Mouse (Mus musculus) frontal cortex, postnatal 14 days (tissue): ENCODE results near the gene Tada1.
A peak's percentile ranks its signal among the peaks of the same experiment; 100 is the strongest.

Experiments used
- DNase-seq, 2 experiments: peaks; one replicate each; pipeline ENCODE4 v3.0.0; 2022; ENCODE audit warnings: low spot score in 2 of 2

Tada1 gene

DNA sequence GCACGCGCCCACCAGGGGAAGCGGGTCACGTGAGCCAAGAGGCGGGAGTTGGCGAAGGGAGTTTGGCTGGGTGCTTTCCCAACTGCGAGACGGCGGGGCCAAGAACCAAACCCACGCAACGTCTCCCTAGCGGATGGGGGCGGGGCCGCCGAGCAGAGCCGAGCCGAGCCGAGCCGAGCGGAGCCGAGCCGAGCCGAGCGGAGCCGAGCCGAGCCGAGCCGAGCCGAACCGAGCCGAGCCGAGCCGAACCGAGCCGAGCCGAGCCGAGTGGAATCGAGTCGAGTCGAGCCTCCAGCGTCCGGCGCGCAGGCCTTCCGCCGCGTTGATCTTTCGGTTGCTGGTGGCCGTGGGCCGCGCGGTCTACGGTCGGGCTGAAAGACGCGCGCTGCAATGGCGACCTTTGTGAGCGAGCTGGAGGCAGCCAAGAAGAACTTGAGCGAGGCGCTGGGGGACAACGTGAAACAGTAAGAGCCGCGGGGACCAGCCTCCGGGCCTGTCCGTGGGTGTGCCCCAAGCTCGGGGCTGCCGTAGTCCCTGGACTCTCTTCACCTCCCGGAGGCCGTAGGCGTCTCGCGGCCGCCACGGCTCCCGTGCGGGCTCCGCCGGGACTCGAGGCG lies at the start of gene Tada1:
Gene Tada1 (plus strand): TSS at position 85 of the 617 bp plus-strand sequence.
- DNase-seq, result peak; percentile 89 to 91

DNA sequence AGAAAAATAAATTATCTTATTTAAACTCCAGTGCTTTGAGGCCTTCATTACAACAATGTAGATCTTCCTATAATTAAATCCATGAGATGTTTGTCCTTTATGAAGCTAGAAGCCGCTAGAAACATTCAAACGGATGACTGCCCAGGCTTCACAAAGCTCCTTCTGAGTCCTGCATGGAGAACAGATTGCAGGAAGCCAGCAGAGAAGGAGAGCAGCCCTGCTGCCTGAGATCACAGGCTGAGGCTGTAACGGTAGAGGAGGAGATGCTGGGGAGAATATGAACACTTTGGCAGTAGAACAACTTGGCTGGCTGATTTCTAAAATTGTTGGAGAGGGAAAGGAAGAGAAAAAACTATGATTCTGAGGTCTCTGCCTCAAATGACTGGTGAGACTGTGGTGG lies 48.1 kb upstream of the Tada1 start:
- DNase-seq, result no peak

DNA sequence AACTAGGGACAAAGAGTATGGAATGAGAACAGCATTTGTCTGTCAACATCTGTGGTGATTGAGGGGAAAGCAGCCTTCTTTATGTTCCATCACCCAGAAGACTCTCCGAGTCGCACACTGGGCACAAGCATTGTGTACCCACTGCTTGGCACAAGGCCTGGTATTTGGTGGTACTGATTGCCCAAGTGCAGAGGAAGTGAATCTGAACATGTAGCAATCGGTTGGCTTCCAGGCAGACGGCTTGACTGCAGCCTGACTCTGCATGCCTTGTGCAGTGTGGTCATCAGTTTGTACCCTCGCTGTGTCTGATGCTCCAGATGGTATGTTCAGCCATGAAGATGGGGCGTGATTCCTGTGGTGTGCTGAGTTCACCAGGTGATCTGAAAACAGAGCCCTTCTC lies 39.8 kb upstream of the Tada1 start:
- DNase-seq, result no peak

DNA sequence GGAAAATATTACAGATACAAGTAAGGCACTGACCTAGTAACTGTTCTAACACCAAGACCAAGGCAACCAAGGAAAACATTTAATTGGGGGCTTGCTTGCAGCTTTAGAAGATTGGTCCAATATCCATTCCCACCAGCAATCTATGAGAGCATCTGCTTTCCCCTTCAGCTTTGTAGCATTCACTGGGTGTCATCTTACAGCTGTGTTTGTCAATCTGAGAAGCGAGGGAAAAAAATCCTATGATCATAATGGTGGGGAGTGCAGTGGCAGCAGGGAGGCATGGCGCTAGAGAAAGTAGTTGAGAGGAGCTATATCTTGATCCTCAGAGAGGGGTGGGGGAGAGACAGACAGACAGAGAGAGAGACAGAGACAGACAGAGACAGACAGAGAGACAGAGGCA lies 36.8 kb upstream of the Tada1 start:
- no peak for DNase-seq

DNA sequence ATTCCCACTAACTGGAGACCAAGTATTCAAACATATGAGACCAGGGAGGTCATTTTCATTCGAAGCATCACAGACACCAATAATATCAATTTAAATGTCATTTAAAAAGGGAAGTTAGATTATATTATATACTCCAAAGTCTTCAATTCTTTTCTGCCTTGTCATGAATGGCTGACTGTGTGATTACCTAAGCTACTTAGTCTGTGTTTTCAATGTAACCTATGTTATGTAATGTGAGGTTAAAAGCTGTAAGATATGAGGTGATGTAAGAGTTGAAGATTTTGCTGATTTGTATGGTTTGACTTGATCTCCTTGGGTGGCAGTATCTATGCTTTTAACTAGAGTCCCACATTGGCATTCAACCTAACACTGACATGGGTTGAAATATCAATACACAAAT lies 36.4 kb upstream of the Tada1 start:
- DNase-seq, result no peak

DNA sequence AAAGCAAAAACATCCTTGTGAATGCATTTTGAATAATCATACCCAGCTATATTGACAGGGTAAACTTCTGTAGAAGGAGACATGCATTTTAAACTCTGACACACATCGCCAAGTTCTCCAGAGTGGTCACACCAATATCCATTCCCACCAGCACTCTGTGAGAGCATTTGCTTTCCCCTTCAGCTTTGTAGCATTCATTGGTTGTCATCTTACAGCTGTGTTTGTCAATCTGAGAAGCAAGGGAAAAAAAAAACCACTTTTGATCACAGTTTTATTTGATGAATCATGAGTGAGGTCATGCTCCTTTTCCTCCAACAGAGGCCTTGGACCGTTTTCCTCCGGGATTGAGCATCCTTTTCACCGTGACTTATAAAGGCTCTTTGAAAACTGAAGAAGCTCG lies 35.3 kb upstream of the Tada1 start:
- no peak for DNase-seq

DNA sequence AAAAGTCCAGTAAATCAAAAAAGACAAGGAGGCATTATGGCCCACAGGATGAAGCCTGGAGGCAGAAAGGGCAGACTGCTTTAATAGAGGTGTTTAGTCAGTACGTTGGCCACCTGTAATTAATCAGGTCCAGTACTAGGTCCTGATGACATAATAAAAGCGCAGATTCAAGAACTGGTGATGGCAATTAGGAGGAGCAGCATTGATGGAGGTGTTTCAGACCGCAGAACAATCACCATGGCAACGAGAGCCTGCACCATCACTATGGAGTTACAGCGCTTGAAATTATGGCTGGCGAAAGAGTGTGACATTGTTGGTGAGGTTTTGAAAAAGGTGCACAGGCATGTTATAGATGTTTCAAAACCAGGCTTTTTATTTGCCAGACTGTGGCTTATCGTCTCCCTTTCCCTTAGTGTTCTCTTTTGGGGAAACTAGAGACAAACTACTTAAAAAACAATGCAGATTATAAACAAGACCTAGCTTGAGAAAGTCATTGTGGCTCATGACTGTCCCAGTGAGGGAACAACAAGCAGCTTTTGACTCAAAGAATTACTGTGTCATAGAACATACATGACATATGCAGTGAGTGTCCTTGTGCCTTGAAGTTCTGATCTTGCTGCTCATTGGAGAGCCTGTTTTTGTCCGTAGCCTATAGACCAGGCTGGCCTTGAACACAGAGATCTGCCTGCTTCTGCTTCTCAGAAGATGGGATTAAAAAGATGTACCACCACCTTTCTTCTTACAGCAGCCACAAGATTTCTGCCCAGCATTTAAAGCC lies 34.4 kb upstream of the Tada1 start:
- no peak for DNase-seq

DNA sequence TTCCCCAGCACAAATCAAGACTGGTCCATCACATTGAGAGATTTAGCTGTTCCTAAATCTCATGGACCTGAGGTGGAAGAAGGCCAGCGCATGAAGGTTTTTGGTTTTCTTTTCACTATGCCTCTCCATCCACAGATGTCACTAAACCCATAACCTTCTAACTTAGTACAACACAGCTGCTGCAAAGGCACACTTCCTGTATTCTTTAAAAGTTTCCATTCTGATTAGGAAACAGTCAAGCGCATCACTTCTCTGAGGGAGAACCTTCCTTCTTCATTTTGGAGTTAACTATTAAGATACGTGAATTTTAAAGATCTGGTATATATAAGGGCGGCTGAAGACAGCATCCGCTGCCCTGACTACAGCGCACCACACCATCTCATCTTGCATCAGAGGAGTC lies 33.3 kb upstream of the Tada1 start:
- DNase-seq, result no peak

DNA sequence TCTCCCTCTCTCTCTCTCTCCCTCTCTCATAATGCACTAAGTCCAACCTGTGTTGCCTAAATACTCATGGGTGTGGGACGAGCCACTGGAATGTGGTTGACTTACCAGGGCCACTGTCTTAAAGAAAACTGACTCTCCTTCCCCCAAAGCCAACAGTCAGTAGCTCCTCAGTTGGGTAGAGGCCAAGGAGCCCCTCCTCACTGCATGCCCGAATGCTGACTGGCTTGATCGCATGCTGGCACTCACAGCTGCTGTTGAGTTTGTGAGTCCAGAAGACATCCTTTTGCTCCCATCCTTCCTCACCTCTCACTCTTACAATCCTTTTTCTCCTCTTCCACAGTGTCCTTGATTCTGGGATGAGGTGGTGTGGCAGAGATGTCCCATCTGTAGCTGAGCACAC lies 32.0 kb upstream of the Tada1 start:
- no peak for DNase-seq

DNA sequence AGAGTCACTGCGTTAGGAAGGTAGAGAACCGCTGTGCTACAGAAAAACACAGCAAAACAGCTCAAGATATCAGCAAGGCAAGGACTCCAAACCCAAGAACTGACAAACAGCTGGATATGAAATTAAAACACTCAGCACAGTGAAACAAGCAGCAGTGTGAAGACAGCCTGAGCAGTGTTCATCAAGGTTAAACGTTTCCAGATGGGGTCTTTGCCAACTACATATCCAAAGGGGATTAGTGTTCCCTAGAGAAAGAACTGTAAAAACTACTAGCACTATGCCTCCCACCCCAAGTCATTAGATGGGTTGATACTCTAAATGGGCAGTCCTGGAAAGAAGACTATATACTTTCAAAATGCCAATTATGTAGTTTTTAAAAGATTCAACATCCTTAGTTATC lies 29.6 kb upstream of the Tada1 start:
- no peak for DNase-seq

DNA sequence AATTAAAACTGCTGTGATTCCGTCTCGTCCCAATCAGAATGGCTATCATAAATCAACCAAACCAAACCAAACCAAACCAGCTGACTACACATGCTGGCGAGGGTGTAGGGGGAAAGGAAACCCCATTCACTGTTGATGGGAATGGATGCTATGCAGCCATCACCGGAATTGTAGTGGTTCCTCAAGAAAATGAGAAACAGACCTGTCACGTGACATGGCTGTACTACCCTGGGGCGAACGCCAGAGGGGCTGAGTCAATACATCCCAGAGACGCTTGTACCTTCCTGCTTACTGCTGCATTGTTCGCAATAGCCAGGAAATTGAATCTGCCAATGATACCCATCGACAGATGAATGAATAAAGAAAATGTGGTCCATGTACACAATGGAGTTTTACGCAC lies 29.1 kb upstream of the Tada1 start:
- no peak for DNase-seq

DNA sequence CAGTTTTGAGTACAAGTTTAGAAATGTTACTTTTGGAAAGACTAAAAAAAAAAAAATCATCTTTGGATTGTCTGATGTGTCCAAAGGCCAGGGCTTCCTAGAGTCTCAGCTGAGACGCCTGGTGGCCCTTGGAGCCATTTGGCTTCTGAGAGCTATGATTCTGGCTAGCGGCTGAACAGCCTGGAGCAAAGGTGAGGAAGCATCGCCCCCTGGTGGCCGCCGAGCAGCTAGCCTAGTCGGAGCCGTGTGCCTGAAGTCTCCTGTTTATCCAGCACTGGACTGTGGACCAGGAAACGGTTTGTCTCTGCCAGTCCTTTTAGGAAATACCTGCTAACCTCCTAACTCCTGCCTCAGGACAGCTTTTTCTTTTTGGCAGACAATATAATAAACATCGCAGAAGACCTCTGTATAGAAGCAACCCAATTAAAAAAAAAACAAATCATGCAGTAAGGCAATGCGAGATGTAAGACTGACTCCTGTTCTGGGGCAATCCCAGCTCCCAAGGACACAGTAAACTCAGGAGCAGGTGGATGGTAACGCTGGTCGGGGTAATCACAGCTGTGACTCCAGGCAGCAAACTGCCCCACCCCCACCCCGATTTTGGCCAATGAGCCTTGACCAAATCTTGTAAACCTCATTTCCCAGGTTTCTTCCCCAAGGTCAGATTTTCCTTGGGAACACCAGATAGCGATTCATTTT lies 18.6 kb upstream of the Tada1 start:
- DNase-seq, result peak; percentile 63 to 93

DNA sequence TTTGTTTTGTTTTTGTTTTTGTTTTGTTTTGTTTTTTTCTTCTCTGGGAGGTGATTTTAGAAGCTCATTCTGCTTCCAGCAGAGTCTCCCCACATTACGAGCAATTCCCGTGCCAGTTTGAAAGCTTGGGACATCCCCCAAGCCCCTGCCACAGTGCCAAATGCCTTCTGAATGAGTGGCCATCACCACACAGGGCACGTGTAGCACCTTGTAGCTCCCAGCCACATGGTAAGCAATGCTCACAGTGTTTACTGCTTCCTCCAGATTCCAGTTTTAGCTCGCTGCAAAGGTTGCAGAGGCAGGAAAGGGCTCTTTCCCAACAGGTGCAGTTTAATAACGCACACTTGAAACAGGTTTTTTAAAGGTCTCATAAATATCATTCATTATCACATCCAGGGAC lies 18.0 kb upstream of the Tada1 start:
- DNase-seq, result no peak

DNA sequence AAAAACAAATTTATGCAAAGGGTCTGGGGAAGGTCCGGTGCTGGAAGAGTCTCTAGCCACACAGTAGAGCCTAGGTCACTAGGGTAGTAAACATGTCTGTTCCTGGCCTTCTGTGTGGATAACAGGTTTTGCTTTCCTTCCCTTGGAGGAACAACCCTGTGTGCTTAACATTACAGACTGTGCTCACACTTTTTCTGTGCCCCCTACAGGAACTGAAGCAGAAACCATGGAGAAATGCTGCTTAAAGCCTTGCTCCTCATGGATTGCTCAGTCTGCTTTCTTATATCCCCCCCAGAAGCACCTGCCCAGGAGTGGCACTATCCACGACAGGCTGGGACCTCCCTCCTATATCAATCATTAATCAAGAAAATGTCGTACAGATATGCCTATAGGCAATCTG lies 17.1 kb upstream of the Tada1 start:
- DNase-seq, result no peak

DNA sequence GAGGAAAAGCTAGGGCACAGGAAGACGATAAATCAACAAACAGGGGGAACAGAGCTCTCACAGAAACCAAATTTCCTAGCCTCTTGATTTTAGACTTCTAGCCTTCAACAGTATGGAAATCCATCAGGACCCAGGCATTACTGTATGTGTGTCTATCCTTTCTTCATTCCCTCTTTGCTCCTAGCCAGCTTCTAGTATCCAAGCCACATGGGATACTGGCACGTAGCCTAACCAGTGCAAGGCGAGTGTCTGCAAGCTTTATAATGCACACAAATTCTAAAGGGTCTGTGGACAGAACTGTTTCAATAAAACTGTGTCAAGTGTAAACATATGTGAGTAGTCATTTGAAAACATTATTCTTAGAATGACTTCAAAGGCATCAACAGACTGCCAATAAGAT lies 16.2 kb upstream of the Tada1 start:
- no peak for DNase-seq

DNA sequence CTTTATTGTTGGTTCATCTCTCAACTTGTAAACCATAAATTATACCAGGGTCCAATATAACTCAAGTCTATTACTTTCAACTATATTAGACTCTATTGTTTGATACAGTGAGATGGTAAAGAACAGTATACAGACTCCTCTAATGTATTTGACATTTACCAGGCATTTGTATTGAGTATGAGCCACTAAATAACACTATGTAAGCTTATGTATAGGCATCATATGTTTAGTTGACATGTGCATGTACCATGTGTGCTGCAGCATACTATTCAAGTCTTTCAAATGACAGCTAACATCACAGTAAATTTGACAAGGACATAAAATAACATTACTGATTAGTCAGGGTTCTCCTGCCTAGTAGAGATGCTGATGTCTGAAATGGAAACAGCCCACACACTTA lies 15.8 kb upstream of the Tada1 start:
- DNase-seq, result no peak

DNA sequence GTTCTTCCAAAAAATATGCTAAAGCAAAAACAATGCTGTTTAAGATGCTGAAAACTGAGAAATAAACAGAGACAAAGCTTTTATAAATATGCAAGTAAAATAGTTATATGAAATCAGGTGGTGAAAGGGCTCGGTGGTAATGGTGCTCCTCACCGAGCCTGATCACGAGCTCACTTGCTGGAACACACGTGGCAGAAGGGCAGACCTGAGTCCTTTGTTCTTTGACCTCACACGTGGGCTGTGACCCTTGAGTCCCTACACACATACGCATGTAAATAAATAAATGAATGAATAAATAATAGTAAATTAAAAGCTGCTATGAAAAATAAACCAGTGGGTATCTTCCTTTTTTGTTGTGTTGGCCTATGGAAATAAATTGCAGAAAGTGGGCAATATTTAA lies 1.7 kb upstream of the Tada1 start:
- DNase-seq, result no peak

DNA sequence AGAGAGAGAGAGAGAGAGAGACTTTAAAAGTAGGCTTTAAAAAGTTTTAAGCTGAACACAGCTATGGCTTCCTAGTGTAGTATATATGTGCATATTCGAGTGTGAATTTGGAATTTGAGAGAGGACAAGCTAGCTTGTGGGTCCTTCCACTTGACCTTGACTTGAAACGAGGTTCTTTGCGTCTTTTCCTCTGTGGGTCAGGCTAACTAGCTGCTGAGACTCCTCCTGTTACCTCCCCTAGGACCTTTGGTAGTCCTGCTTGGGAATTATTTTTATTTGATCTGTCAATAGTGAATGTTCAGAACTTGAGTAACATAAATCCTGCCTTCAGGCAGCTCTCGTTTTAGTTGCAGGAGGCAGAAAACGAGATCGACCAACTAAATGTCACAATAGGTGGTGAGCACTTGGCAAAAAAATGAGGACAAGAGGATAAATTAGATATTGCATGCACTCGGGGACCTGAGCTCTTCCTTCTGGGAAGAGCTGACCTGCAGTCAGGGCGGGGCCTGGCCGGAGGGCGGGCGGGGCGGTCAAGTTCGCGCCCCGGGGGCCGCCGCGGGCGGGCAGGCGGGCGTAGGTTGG lies 375 bp upstream of the Tada1 start:
- no peak for DNase-seq

DNA sequence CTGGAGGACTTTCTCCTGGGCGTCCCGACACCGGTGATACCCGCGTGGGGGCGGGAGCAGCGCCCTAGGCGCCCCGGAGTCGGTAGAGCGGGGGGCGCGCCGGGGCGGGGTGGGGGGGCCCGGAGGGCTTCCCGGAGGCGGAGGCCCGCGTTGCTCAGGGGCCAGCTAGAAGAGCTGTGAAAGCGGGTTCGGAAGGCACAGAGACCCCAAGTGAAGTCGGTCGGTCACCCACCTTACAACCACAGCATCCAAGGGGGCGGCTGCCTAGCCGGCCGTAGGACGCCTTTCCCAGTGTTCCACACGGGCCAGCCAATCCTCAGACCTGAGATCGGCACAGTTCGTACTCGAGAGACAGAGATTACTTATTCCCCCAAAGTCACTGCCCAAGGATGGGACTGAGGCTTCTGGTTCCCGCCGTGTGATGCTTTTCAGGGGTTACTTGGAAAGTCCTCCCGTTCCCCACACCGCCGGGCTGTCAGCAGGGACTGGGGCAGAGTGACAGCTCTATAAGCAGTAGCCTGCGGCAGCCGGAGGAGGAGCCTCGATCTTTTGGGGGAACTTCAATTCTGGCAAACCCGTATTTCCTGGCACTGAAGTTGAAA lies 834 bp downstream of the Tada1 start:
- DNase-seq, result peak in 1 of 2 experiments; percentile 57

DNA sequence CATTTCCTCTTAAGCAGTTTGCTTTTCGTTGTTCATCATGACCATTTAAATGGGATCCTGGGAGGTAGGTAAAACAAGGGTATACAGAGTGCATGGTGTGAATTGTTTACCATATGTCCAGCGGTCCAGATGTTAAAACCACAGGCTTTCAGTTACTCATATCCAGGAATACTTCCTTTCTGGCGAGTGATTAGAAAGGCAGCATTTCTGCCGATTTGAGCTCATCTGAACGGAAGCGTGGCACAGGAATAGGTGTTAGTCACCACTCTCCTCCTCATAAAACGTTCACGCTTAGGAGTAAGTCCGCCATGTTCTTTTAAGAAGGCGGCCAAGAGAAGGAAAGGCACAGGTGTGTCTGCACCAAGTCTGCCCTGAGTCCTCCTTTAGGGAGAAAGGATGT lies 2.4 kb downstream of the Tada1 start:
- DNase-seq, result no peak

DNA sequence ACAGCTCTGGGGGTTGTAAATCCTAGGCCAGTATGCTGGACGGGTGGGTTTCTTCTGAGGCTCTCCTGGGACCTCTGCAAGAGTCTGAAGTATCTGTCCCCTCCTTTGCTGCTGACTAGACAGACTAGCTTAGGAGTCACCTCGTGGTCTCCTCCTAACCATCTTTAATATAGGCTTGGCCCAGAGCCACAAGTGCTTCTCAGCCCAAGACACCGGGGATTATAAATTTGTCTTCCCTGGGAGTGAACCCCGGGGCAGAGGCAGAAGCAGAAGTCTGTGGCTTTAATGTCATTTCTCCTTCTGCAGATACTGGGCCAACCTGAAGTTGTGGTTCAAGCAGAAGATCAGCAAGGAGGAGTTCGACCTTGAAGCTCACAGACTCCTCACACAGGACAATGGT lies 2.9 kb downstream of the Tada1 start:
- DNase-seq, result no peak

DNA sequence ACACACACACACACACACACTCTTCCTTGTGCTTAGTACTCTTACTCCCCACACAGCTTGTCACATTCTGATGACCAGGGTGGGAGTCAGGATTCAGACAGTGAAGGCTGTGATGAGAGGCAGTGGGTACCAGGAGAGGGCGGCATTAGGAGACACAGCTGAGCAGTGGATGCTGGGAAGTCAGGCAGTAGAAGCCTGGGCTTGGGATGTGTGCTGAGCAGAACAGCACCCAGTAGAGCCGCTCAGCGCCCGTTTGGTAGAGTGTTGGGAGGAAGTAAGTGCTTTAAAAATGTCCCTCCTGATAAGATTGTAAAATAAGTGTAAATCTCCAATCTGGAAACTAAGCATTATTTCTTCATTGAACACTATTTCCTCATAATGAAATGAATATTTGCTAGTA lies 3.7 kb downstream of the Tada1 start:
- no peak for DNase-seq
